Comparison of ENCODE assay signal across 7 mouse cellular contexts in genomic region chr15:37114119-37114518, GRCm38 (mm10).
A peak's percentile ranks its signal among the peaks of the same experiment; 100 is the strongest.
DNase-seq lines count a peak whose midpoint lies in the region; ATAC-seq and TF ChIP-seq lines count a peak whose summit lies in the region.

No protein-coding gene starts in this region.

- H3K36me3 ChIP-seq in MEL (ENCODE audit: control insufficient read depth in 1 of 2, insufficient read depth in 2 of 2, low read length in 2 of 2), result no peaks in the 10 kb centered on the region; a peak in 1 of 4 replicates

- H3K9ac ChIP-seq in MEL (ENCODE audit: control insufficient read depth, low read depth, low read length, poor library complexity, severe bottlenecking), result no peak overlapping the region

- no peaks in the 10 kb centered on the region for H3K4me1 ChIP-seq in MEL (ENCODE audit: control insufficient read depth in 1 of 2, insufficient read depth in 2 of 2, low read length in 2 of 2)

- H3K79me2 ChIP-seq in MEL (ENCODE audit: control insufficient read depth, insufficient read depth, low read length, poor library complexity), result no peaks in the 10 kb centered on the region

- no peak overlapping the region for H3K4me3 ChIP-seq in MEL (ENCODE audit: control insufficient read depth in 1 of 2, insufficient read depth in 1 of 2, low read depth in 2 of 2, low read length in 2 of 2)

- no peaks in the 10 kb centered on the region for H3K9me3 ChIP-seq in MEL (replicated peaks; ENCODE audit: insufficient read depth, low read length)

- no peak overlapping the region for H3K27ac ChIP-seq in MEL (ENCODE audit: control insufficient read depth, low read depth, low read length)

- TF ChIP-seq CTCF in MEL (IDR thresholded peaks at IDR 0.05 in 2 of 3, conservative IDR thresholded peaks at IDR 0.05 in 1 of 3; ENCODE audit: control insufficient read depth in 1 of 3, insufficient read depth in 1 of 3, low read depth in 2 of 3, low read length in 3 of 3, poor library complexity in 1 of 3, severe bottlenecking in 1 of 3), result peak; percentile 75 to 91 (median 86)

- no peak for TF ChIP-seq POLR2A in MEL (IDR thresholded peaks at IDR 0.05; ENCODE audit: control insufficient read depth in 1 of 2, insufficient read depth in 1 of 2, low read depth in 1 of 2, low read length in 2 of 2, poor library complexity in 1 of 2)

- 0 out of 2 replicates have a peak, but pooled peaks have one; percentile 38 for ATAC-seq in frontal cortex, adult (ENCODE audit: low TSS enrichment)

- peak; percentile 79 for TF ChIP-seq RAD21 in MEL (IDR thresholded peaks at IDR 0.05; ENCODE audit: low read depth, low read length)

- no peak for TF ChIP-seq EP300 in MEL (IDR thresholded peaks at IDR 0.05; ENCODE audit: low read depth in 1 of 2, low read length in 2 of 2)

- DNase-seq in CD4-positive, CD25-positive, alpha-beta regulatory T cell, adult 2 months (ENCODE audit: low read depth, low spot score), result peak; percentile 90
- DNase-seq in MEL (ENCODE audit: low read depth, low spot score), result peak; percentile 88
- DNase-seq in cerebellum, adult 18-20 months, result peak; percentile 75 to 78
- peak; percentile 59 to 64 for DNase-seq in layer of hippocampus, postnatal 14 days (ENCODE audit: low spot score in 2 of 2)
- peak; percentile 89 for DNase-seq in mesoderm, embryonic 11.5 days (ENCODE audit: low read depth, low spot score)
- DNase-seq in spleen, postnatal 14 days (ENCODE audit: low spot score in 2 of 2), result peak; percentile 19 to 50

- H3K27me3 ChIP-seq in MEL (ENCODE audit: control insufficient read depth in 1 of 2, insufficient read depth in 2 of 2, low read length in 2 of 2), result peaks cover 0 to under 1% of the 10 kb centered on the region in 2 experiments; a peak in 1 of 4 replicates

TF ChIP-seq in MEL, 35 proteins besides CTCF, POLR2A, EP300 and RAD21:
- 0 out of 2 replicates have a peak, but pooled peaks have one; percentile 26 for TF ChIP-seq HCFC1 (IDR thresholded peaks at IDR 0.05; ENCODE audit: low read depth, low read length)
- no peak for TF ChIP-seq MAZ (IDR thresholded peaks at IDR 0.05; ENCODE audit: low read depth, low read length)
- TF ChIP-seq ZNF384 (IDR thresholded peaks at IDR 0.05; ENCODE audit: low read depth, low read length), result peak; percentile 98
- TF ChIP-seq POLR2AphosphoS5 (IDR thresholded peaks at IDR 0.05; ENCODE audit: borderline replicate concordance, low read depth, low read length), result no peak
- no peak for TF ChIP-seq ELF1 (IDR thresholded peaks at IDR 0.05; ENCODE audit: low read depth, low read length)
- TF ChIP-seq MAX (IDR thresholded peaks at IDR 0.05; ENCODE audit: low read length), result no peak
- no peak for TF ChIP-seq CHD2 (IDR thresholded peaks at IDR 0.05; ENCODE audit: low read length)
- TF ChIP-seq ZKSCAN1 (IDR thresholded peaks at IDR 0.05; ENCODE audit: low read depth, low read length), result peak; percentile 46; the same call in 1 of the 2 replicates
- TF ChIP-seq SIN3A (IDR thresholded peaks at IDR 0.05; ENCODE audit: low read length), result 0 out of 2 replicates have a peak, but pooled peaks have one; percentile 32
- TF ChIP-seq SMC3 (IDR thresholded peaks at IDR 0.05; ENCODE audit: low read depth, low read length), result peak; percentile 71
- TF ChIP-seq TAL1 (IDR thresholded peaks at IDR 0.05; ENCODE audit: low read length), result no peak
- peak; percentile 72 for TF ChIP-seq ZC3H11A (IDR thresholded peaks at IDR 0.05; ENCODE audit: low read depth, low read length)
- no peak for TF ChIP-seq E2F4 (IDR thresholded peaks at IDR 0.05; ENCODE audit: borderline replicate concordance, low read depth, low read length)

Comparison
In these comparisons a context has a peak if more than half of its experiments do, and no peak if none do; other contexts are left out.
1. DNase-seq: peak in every context shown above with its lines; median percentile 90 in CD4-positive, CD25-positive, alpha-beta regulatory T cell, adult 2 months; 89 in mesoderm, embryonic 11.5 days; 88 in MEL; 76 in cerebellum, adult 18-20 months; 62 in layer of hippocampus, postnatal 14 days; 34 in spleen, postnatal 14 days.